Mouse (Mus musculus) stomach, postnatal 0 days (tissue): Measurements from ENCODE around the gene Tex45. TPM values are rescaled to one million over a fixed set of nuclear protein-coding genes. Genes with fewer than 3 reads are reported as not detected.
A peak's percentile ranks its signal among the peaks of the same experiment; 100 is the strongest.

ENCODE experiments used
- ATAC-seq: fragments of 200-750 bp; cut with Nextera tagmentation; 2 replicates; pipeline ENCODE4 v1.8.0; 2017; ENCODE audit not compliant: low FRiP score, low TSS enrichment
- DNase-seq: peaks from one replicate; pipeline ENCODE4 v3.0.0-alpha.2; 2016; ENCODE audit warnings: low spot score
- H3K27ac ChIP-seq: fragments of 300-500 bp; sonication (generic); replicated peaks from 2 replicates; pipeline ENCODE4 v1.5.1; 2014; ENCODE audit warnings: mild to moderate bottlenecking, control low read depth
- H3K27me3 ChIP-seq: fragments of 300-500 bp; sonication (generic); 2 replicates; pipeline ENCODE4 v1.6.1; 2014; ENCODE audit warnings: low read length; ENCODE audit not compliant: control insufficient read depth, insufficient read depth
- H3K36me3 ChIP-seq: fragments of 300-500 bp; sonication (generic); 2 replicates; pipeline ENCODE4 v1.6.1; 2014; ENCODE audit warnings: low read length, mixed read lengths; ENCODE audit not compliant: control insufficient read depth, insufficient read depth
- H3K4me1 ChIP-seq: fragments of 300-500 bp; sonication (generic); replicated peaks from 2 replicates; pipeline ENCODE4 v1.6.1; 2014; ENCODE audit warnings: antibody characterized with exemption; ENCODE audit not compliant: control insufficient read depth, insufficient read depth
- H3K4me2 ChIP-seq: fragments of 300-500 bp; sonication (generic); replicated peaks from 2 replicates; pipeline ENCODE4 v1.6.1; 2014; ENCODE audit warnings: low read depth, mild to moderate bottlenecking, control low read depth, moderate library complexity
- H3K4me3 ChIP-seq: fragments of 300-500 bp; sonication (generic); 2 replicates; pipeline ENCODE4 v1.5.1; 2014; ENCODE audit warnings: low read depth, low read length, control low read depth
- H3K9ac ChIP-seq: fragments of 300-500 bp; sonication (generic); 2 replicates; pipeline ENCODE4 v1.6.1; 2014; ENCODE audit warnings: mild to moderate bottlenecking, low read length, control low read depth, mixed read lengths
- H3K9me3 ChIP-seq: fragments of 300-500 bp; sonication (generic); 2 replicates; pipeline ENCODE4 v1.6.1; 2016; ENCODE audit warnings: low read length; ENCODE audit not compliant: control insufficient read depth
- CTCF ChIP-seq: IDR thresholded peaks from 2 replicates; pipeline ENCODE4 v1.5.1; 2016; ENCODE audit warnings: antibody characterized with exemption, low read depth, mild to moderate bottlenecking, moderate library complexity
- EP300 ChIP-seq: optimal IDR thresholded peaks from 2 replicates; pipeline ENCODE3; 2016; ENCODE audit warnings: antibody characterized with exemption
- WGBS: fragments of 180-500 bp; shearing (Covaris S2); extraction: QIAGEN DNeasy Blood & Tissue Kit; methylation state at CpG from one replicate; pipeline ENCODE4 v1.1.7; 2014; 5-methylcytosine and 5-hydroxymethylcytosine counted together
- polyA plus RNA-seq: library from polyadenylated mRNA; unstranded; fragments of >200 nt; fragmentation: Nextera tagmentation; extraction: Ambion mirVana; gene quantifications from 2 replicates; pipeline ENCODE4 v1.2.1, GENCODE M21; 2015

Tex45 gene
- polyA plus RNA-seq: 0.46 and 1.1 TPM in 2 replicates

GRCm38 (mm10) chr8:3470562-3470961 is at the start of gene Tex45:
TSS of gene Tex45 (plus strand) at chr8:3470862.
- Histone ChIP-seq H3K27ac (no peak within 1 kb of the TSS), H3K9ac (no peak within 1 kb of the TSS), H3K9me3 (no peaks in the 10 kb centered on the region), H3K36me3 (no peaks in the 10 kb centered on the region), H3K27me3 (no peaks in the 10 kb centered on the region), H3K4me2 (no peak within 1 kb of the TSS), H3K4me3 (no peak within 1 kb of the TSS), H3K4me1 (no peaks in the 10 kb centered on the region)
- DNase-seq (no peak), ATAC-seq (no peak)
- no peak for TF ChIP-seq EP300
- TF ChIP-seq CTCF: no peak

DNA sequence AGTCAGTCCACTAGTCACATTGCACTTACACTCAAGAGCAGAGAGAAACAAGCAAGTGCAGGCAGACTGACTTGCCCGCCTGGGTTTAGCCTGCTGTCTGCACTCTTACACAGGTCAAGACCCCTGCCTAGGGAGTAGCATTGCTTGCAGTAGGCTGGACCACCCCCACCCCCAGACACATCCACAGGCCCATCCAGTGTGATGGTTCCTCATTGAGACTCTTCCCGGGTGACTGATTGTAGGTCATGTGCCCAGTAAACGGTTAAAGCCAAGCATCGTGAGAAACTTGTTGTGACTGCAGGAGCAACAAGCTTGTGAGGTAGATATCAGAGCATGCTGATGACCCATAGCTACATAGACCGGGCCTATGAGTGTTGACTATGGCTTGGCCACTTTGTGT is 49.2 kb upstream of the Tex45 start:
- TF ChIP-seq CTCF (no peak), EP300 (no peak)
- no peak for DNase-seq

GRCm38 (mm10) chr8:3425217-3425616 is 45.4 kb upstream of the Tex45 start:
- H3K4me1 ChIP-seq: no peaks in the 10 kb centered on the region
- H3K9me3 ChIP-seq: no peaks in the 10 kb centered on the region
- no peaks in the 10 kb centered on the region; the same call in 1 of the 2 replicates for H3K36me3 ChIP-seq
- 50% methylated on average over 5 of the region's 5 CpGs for WGBS
- TF ChIP-seq EP300 (peak; percentile 75), CTCF (peak; percentile 31)
- H3K4me3 ChIP-seq: no peak overlapping the region
- no peaks in the 10 kb centered on the region for H3K27me3 ChIP-seq
- peak; percentile 81 for ATAC-seq
- peak overlapping the region; percentile 78 for H3K27ac ChIP-seq
- no peak overlapping the region for H3K4me2 ChIP-seq
- DNase-seq: peak; percentile 64
- no peak overlapping the region for H3K9ac ChIP-seq

More for the DNA sequence above, 49.2 kb upstream of the Tex45 start:
- Histone ChIP-seq H3K27me3 (no peaks in the 10 kb centered on the region), H3K9ac (no peak overlapping the region), H3K36me3 (no peaks in the 10 kb centered on the region), H3K27ac (no peak overlapping the region), H3K4me3 (no peak overlapping the region), H3K9me3 (no peaks in the 10 kb centered on the region), H3K4me1 (no peaks in the 10 kb centered on the region), H3K4me2 (no peak overlapping the region)
- WGBS: 87% methylated on average over 5 of the region's 5 CpGs
- ATAC-seq: no peak

- no peaks in the 10 kb centered on the region for H3K9me3 ChIP-seq
- no peak overlapping the region for H3K4me2 ChIP-seq
- 0 out of 2 replicates have a peak, but pooled peaks have one; percentile 21 for ATAC-seq
- 57% methylated on average over 3 of the region's 3 CpGs for WGBS
- no peak overlapping the region for H3K9ac ChIP-seq
- H3K27me3 ChIP-seq: no peaks in the 10 kb centered on the region
- H3K27ac ChIP-seq: peak overlapping the region; percentile 49; the same call in 1 of the 2 replicates
- DNase-seq: no peak
- H3K4me1 ChIP-seq: no peaks in the 10 kb centered on the region
- TF ChIP-seq CTCF: no peak
- H3K36me3 ChIP-seq: no peaks in the 10 kb centered on the region; the same call in 1 of the 2 replicates
- no peak overlapping the region for H3K4me3 ChIP-seq
Measured at GRCm38 (mm10) chr8:3426211-3426610, 44.5 kb upstream of the Tex45 start.

DNA sequence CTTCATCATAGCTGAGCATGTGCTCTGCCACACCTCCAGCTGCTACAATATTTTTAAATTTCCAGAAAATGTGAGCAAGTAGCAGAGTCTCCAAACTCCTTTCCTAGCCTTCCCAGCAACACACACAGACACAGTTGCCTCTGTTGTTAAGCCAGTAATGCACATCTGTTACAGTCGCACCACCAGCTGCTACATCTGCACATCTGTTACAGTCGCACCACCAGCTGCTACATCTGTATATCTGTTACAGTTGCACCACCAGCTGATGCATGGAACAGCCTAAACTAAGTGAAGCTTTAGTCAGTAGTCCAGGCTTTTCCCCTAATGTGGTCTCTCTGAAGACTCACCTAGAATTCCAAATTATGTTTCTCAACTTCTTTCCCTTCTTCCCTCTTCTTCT is 42.2 kb upstream of the Tex45 start:
- Histone ChIP-seq H3K4me2 (no peak overlapping the region), H3K27me3 (no peaks in the 10 kb centered on the region), H3K4me1 (no peaks in the 10 kb centered on the region), H3K9ac (no peak overlapping the region), H3K27ac (no peak overlapping the region), H3K4me3 (no peak overlapping the region), H3K36me3 (peaks cover 11% of the 10 kb centered on the region), H3K9me3 (no peaks in the 10 kb centered on the region)
- WGBS: 68% methylated on average over 2 of the region's 2 CpGs
- TF ChIP-seq EP300 (no peak), CTCF (no peak)
- DNase-seq: no peak
- ATAC-seq: no peak

GRCm38 (mm10) chr8:3429966-3430365 is 40.7 kb upstream of the Tex45 start:
- no peaks in the 10 kb centered on the region for H3K27me3 ChIP-seq
- no peak overlapping the region for H3K9ac ChIP-seq
- H3K4me3 ChIP-seq: no peak overlapping the region
- peaks cover 11% of the 10 kb centered on the region for H3K36me3 ChIP-seq
- H3K4me2 ChIP-seq: no peak overlapping the region
- ATAC-seq: peak; percentile 86
- DNase-seq: peak; percentile 83
- no peaks in the 10 kb centered on the region for H3K4me1 ChIP-seq
- WGBS: 50% methylated on average over 2 of the region's 2 CpGs
- H3K27ac ChIP-seq: peak overlapping the region; percentile 45
- no peak for TF ChIP-seq CTCF
- no peak for TF ChIP-seq EP300
- H3K9me3 ChIP-seq: no peaks in the 10 kb centered on the region
